Comparison of ENCODE assay signal across 14 mouse cellular contexts in the genomic region with DNA sequence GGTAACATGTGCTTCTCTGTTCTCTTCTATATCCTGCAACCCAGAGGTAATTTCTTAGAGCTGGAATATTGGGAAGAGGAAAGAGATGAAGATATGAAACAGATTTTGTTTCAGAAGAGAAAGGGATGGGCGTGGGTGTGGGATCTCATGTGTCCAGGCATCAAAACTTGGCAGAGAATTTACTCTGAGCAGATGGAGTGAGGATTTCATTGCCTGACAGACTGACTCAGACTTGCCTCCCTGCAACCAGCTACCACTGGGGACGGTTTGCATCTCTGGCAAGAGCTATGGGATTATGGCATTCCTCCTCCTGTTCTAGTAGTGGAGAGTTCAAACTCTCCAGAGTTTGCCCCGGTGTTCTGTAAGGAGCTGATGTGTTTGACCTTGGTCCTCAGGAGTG. TPM values are rescaled to one million over a fixed set of nuclear protein-coding genes. Genes with fewer than 3 reads are reported as not detected.
DNase-seq lines count a peak whose midpoint lies in the region; ATAC-seq and TF ChIP-seq lines count a peak whose summit lies in the region.
"Had no signal": no experiment of that assay in that cellular context is flagged by ENCODE, and none has a peak within 500 bp of the region (broad histone marks: within the 10 kb centered on the region; RNA-seq: fewer than 3 reads in every experiment).

No protein-coding gene starts in this region.

- no peak overlapping the region for H3K4me3 ChIP-seq in forebrain, embryonic 15.5 days
- H3K4me3 ChIP-seq in forebrain, embryonic 10.5 days = no peak overlapping the region
- H3K4me3 ChIP-seq in forebrain, postnatal 0 days (ENCODE audit: low read depth, low read length) = no peak overlapping the region
- no peak overlapping the region for H3K4me3 ChIP-seq in lung, adult 2 months (replicated peaks; ENCODE audit: extremely low read depth, low read depth, low read length)
- H3K4me3 ChIP-seq: erythroblast, embryonic 14.5 days had no signal

- no peaks in the 10 kb centered on the region for H3K36me3 ChIP-seq in forebrain, embryonic 15.5 days
- H3K36me3 ChIP-seq in forebrain, embryonic 10.5 days (replicated peaks) = no peaks in the 10 kb centered on the region
- no peaks in the 10 kb centered on the region for H3K36me3 ChIP-seq in forebrain, postnatal 0 days (ENCODE audit: insufficient read depth)

- peak overlapping the region; percentile 64 for H3K27ac ChIP-seq in forebrain, embryonic 15.5 days (replicated peaks)
- no peak overlapping the region for H3K27ac ChIP-seq in forebrain, embryonic 10.5 days
- peak overlapping the region; percentile 15; the same call in 1 of the 2 replicates for H3K27ac ChIP-seq in forebrain, postnatal 0 days (ENCODE audit: low read depth, low read length)

- H3K4me1 ChIP-seq in forebrain, embryonic 15.5 days = peaks cover 19% of the 10 kb centered on the region
- H3K4me1 ChIP-seq in forebrain, embryonic 10.5 days = no peaks in the 10 kb centered on the region
- H3K4me1 ChIP-seq in forebrain, postnatal 0 days (ENCODE audit: insufficient read depth) = no peaks in the 10 kb centered on the region
- no peaks in the 10 kb centered on the region for H3K4me1 ChIP-seq in lung, adult 2 months (ENCODE audit: control insufficient read depth, insufficient read depth, low read length)

- no peak for TF ChIP-seq CTCF in forebrain, postnatal 0 days (IDR thresholded peaks at IDR 0.05; ENCODE audit: low read depth)
- TF ChIP-seq CTCF in lung, adult 2 months (IDR thresholded peaks at IDR 0.05; ENCODE audit: insufficient read depth, low read length) = no peak

- DNase-seq in forebrain, embryonic 10.5 days (ENCODE audit: extremely low spot score, low spot score) = no peak
- DNase-seq in brain, adult 2 months (ENCODE audit: low read depth, low spot score) = peak; percentile 99
- DNase-seq in forebrain, postnatal 0 days = peak; percentile 34
- DNase-seq in left cerebral cortex, adult 9 months (ENCODE audit: low spot score in 2 of 2) = peak; percentile 73 to 90
- DNase-seq in testis, postnatal 10 days (ENCODE audit: low spot score) = no peak
- no peak for DNase-seq in lung, adult 2 months

- H3K9me3 ChIP-seq in forebrain, embryonic 15.5 days = no peaks in the 10 kb centered on the region
- H3K9me3 ChIP-seq in forebrain, embryonic 10.5 days = no peaks in the 10 kb centered on the region
- H3K9me3 ChIP-seq in forebrain, postnatal 0 days (ENCODE audit: low read length) = no peaks in the 10 kb centered on the region

- 39% methylated on average over 3 of the region's 3 CpGs for WGBS in forebrain, embryonic 15.5 days
- 64% methylated on average over 3 of the region's 3 CpGs for WGBS in forebrain, embryonic 10.5 days
- WGBS in forebrain, postnatal 0 days = 45% methylated on average over 3 of the region's 3 CpGs
- 48% methylated on average over 3 of the region's 3 CpGs for WGBS in lung, adult 2 months

- no peak for TF ChIP-seq POLR2A in lung, adult 2 months (IDR thresholded peaks at IDR 0.05; ENCODE audit: borderline replicate concordance, extremely low read depth, low read depth, low read length)

- H3K4me2 ChIP-seq in forebrain, embryonic 15.5 days (replicated peaks) = no peak overlapping the region
- no peak overlapping the region for H3K4me2 ChIP-seq in forebrain, postnatal 0 days (ENCODE audit: low read depth)
- H3K4me2 ChIP-seq: midbrain, embryonic 11.5 days had no signal

- no peaks in the 10 kb centered on the region for H3K27me3 ChIP-seq in forebrain, embryonic 15.5 days
- no peaks in the 10 kb centered on the region for H3K27me3 ChIP-seq in forebrain, embryonic 10.5 days (ENCODE audit: poor library complexity, severe bottlenecking)
- H3K27me3 ChIP-seq in forebrain, postnatal 0 days (ENCODE audit: insufficient read depth, low read length) = no peaks in the 10 kb centered on the region

- 0 out of 2 replicates have a peak, but pooled peaks have one; percentile 41 for ATAC-seq in forebrain, embryonic 15.5 days (replicated peaks)
- ATAC-seq in forebrain, postnatal 0 days = peak; percentile 29; the same call in 1 of the 2 replicates
- no peak for ATAC-seq in megakaryocyte progenitor cell, adult 5-6 weeks (replicated peaks; ENCODE audit: poor library complexity)

- H3K9ac ChIP-seq in forebrain, embryonic 15.5 days (replicated peaks) = no peak overlapping the region
- no peak overlapping the region for H3K9ac ChIP-seq in forebrain, postnatal 0 days

RNA-seq across cellular contexts. Expression of gene Syn2, which starts 34.2 kb away (rescaled TPM):
- polyA plus RNA-seq in forebrain, embryonic 15.5 days (2015; fragmentation: Nextera tagmentation; extraction: Ambion mirVana) = 34.2 and 34.8 TPM in 2 replicates
- 0.27 and 0.63 TPM in 2 replicates for polyA plus RNA-seq in forebrain, embryonic 10.5 days (2016; fragmentation: Nextera tagmentation; extraction: Ambion mirVana)
- total RNA-seq in forebrain, postnatal 0 days (2014; rRNA removed) = 80.1 and 91.1 TPM in 2 replicates
- polyA plus RNA-seq in forebrain, postnatal 0 days (2015; fragmentation: Nextera tagmentation; extraction: Ambion mirVana) = 52.7 and 85.9 TPM in 2 replicates
- not detected in 2 replicates for total RNA-seq in megakaryocyte progenitor cell, adult 5-6 weeks (2015)
- not detected in 2 replicates for total RNA-seq in megakaryocyte progenitor cell, adult 5-6 weeks (2017)
- 11.5 and 13.2 TPM in 2 replicates for polyA plus RNA-seq in lung, adult 2 months (2012; rRNA removed)
- polyA plus RNA-seq: erythroblast, embryonic 14.5 days had no signal

RNA-seq across cellular contexts. Expression of gene Gm17482, which starts 58.2 kb away (rescaled TPM):
- not detected in 2 replicates for polyA plus RNA-seq in forebrain, embryonic 15.5 days (2015; fragmentation: Nextera tagmentation; extraction: Ambion mirVana)
- not detected in 2 replicates for polyA plus RNA-seq in forebrain, embryonic 10.5 days (2016; fragmentation: Nextera tagmentation; extraction: Ambion mirVana)
- not detected in 2 replicates for total RNA-seq in forebrain, postnatal 0 days (2014; rRNA removed)
- not detected in 2 replicates for polyA plus RNA-seq in forebrain, postnatal 0 days (2015; fragmentation: Nextera tagmentation; extraction: Ambion mirVana)
- not detected in 2 replicates for total RNA-seq in megakaryocyte progenitor cell, adult 5-6 weeks (2015)
- total RNA-seq in megakaryocyte progenitor cell, adult 5-6 weeks (2017) = not detected in 2 replicates
- polyA plus RNA-seq in lung, adult 2 months (2012; rRNA removed) = not detected in 2 replicates
- total RNA-seq: liver, adult 2 months had no signal
- polyA plus RNA-seq: C2C12; erythroblast, embryonic 14.5 days; heart, embryonic 14.5 days; intestine, embryonic 14.5 days; liver, adult 2 months; midbrain, embryonic 11.5 days had no signal

Comparison
In these comparisons a context has a peak if more than half of its experiments do, and no peak if none do; other contexts are left out.
1. DNase-seq: peak in brain, adult 2 months (single experiment), forebrain, postnatal 0 days (single experiment) and left cerebral cortex, adult 9 months (2 of 2); none in forebrain, embryonic 10.5 days (single experiment), testis, postnatal 10 days (single experiment) and lung, adult 2 months (single experiment).